Mouse (Mus musculus): ENCODE results near the gene Ppp2r5b. TPM values are rescaled to one million over a fixed set of nuclear protein-coding genes. Genes with fewer than 3 reads are reported as not detected.

Gene Ppp2r5b
- total and polyA plus RNA-seq, 2 experiments from 2014 or later, result 177 to 256 TPM

- peak within 1 kb of the TSS; percentile 91 for H3K4me2 ChIP-seq (ENCODE audit: low read depth, low read length, poor library complexity, severe bottlenecking)
- peak within 1 kb of the TSS; percentile 88 for H3K4me3 ChIP-seq (ENCODE audit: low read depth, low read length)
- DNase-seq (ENCODE audit: low spot score), result peak; percentile 100
- ATAC-seq (ENCODE audit: low FRiP score), result peak; percentile 94
- peaks cover 26% of the 10 kb centered on the region for H3K36me3 ChIP-seq (ENCODE audit: insufficient read depth, low read length)
- H3K4me1 ChIP-seq (ENCODE audit: insufficient read depth, low read length), result peaks cover 6% of the 10 kb centered on the region
- peak within 1 kb of the TSS; percentile 62 for H3K27ac ChIP-seq (ENCODE audit: low read depth, low read length)
- H3K9ac ChIP-seq (replicated peaks; ENCODE audit: low read length, poor library complexity, severe bottlenecking), result peak within 1 kb of the TSS; percentile 84
- H3K9me3 ChIP-seq (ENCODE audit: low read length), result no peaks in the 10 kb centered on the region
- peak; percentile 33 for TF ChIP-seq CTCF (IDR thresholded peaks at IDR 0.05)
- no peaks in the 10 kb centered on the region for H3K27me3 ChIP-seq (ENCODE audit: insufficient read depth, low read length)
- under 1% methylated on average over 55 of the region's 55 CpGs for WGBS
These were observed 5.8 kb upstream of the Ppp2r5b start, which contains the start of gene Atg2a for GRCm38 (mm10) chr19:6241274-6242107. Atg2a (plus strand) TSS chr19:6241668.

- H3K4me2 ChIP-seq (ENCODE audit: low read depth, low read length, poor library complexity, severe bottlenecking), result no peak overlapping the region
- no peak for DNase-seq (ENCODE audit: low spot score)
- 37% methylated on average over 5 of the region's 5 CpGs for WGBS
- H3K4me3 ChIP-seq (ENCODE audit: low read depth, low read length), result no peak overlapping the region
- TF ChIP-seq CTCF (IDR thresholded peaks at IDR 0.05), result no peak
- peaks cover 18% of the 10 kb centered on the region for H3K36me3 ChIP-seq (ENCODE audit: insufficient read depth, low read length)
- ATAC-seq (ENCODE audit: low FRiP score), result no peak
- 0 out of 2 replicates have a peak overlapping the region, but pooled peaks have one; percentile 32 for H3K27ac ChIP-seq (ENCODE audit: low read depth, low read length)
- no peaks in the 10 kb centered on the region for H3K27me3 ChIP-seq (ENCODE audit: insufficient read depth, low read length)
- no peaks in the 10 kb centered on the region for H3K9me3 ChIP-seq (ENCODE audit: low read length)
- H3K4me1 ChIP-seq (ENCODE audit: insufficient read depth, low read length), result peaks cover 6% of the 10 kb centered on the region
- no peak overlapping the region for H3K9ac ChIP-seq (replicated peaks; ENCODE audit: low read length, poor library complexity, severe bottlenecking)
These were observed 5.1 kb upstream of the Ppp2r5b start for GRCm38 (mm10) chr19:6240725-6241124.

- Histone ChIP-seq H3K27me3 (ENCODE audit: insufficient read depth, low read length) (no peaks in the 10 kb centered on the region), H3K4me1 (ENCODE audit: insufficient read depth, low read length) (peaks cover 6% of the 10 kb centered on the region), H3K27ac (ENCODE audit: low read depth, low read length) (no peak overlapping the region), H3K4me2 (ENCODE audit: low read depth, low read length, poor library complexity, severe bottlenecking) (no peak overlapping the region), H3K9ac (replicated peaks; ENCODE audit: low read length, poor library complexity, severe bottlenecking) (no peak overlapping the region), H3K4me3 (ENCODE audit: low read depth, low read length) (no peak overlapping the region), H3K36me3 (ENCODE audit: insufficient read depth, low read length) (peaks cover 15% of the 10 kb centered on the region), H3K9me3 (ENCODE audit: low read length) (no peaks in the 10 kb centered on the region)
- no peak for TF ChIP-seq CTCF (IDR thresholded peaks at IDR 0.05)
- WGBS, result 70% methylated on average over 1 of the region's 1 CpGs
- ATAC-seq (ENCODE audit: low FRiP score) (no peak), DNase-seq (ENCODE audit: low spot score) (no peak)
These were observed 4.5 kb upstream of the Ppp2r5b start for GRCm38 (mm10) chr19:6240136-6240535.

- TF ChIP-seq CTCF (IDR thresholded peaks at IDR 0.05), result no peak
- Histone ChIP-seq H3K27ac (ENCODE audit: low read depth, low read length) (no peak overlapping the region), H3K36me3 (ENCODE audit: insufficient read depth, low read length) (peaks cover 4% of the 10 kb centered on the region; the same call in 1 of the 2 replicates), H3K9me3 (ENCODE audit: low read length) (no peaks in the 10 kb centered on the region), H3K27me3 (ENCODE audit: insufficient read depth, low read length) (no peaks in the 10 kb centered on the region), H3K4me1 (ENCODE audit: insufficient read depth, low read length) (peaks cover 18% of the 10 kb centered on the region), H3K4me2 (ENCODE audit: low read depth, low read length, poor library complexity, severe bottlenecking) (no peak overlapping the region), H3K9ac (replicated peaks; ENCODE audit: low read length, poor library complexity, severe bottlenecking) (no peak overlapping the region), H3K4me3 (ENCODE audit: low read depth, low read length) (no peak overlapping the region)
- no peak for ATAC-seq (ENCODE audit: low FRiP score)
- DNase-seq (ENCODE audit: low spot score), result no peak
These were observed 3.1 kb upstream of the Ppp2r5b start for GRCm38 (mm10) chr19:6238740-6239139.

GRCm38 (mm10) chr19:6236842-6237241 lies 1.2 kb upstream of the Ppp2r5b start:
- WGBS, result 79% methylated on average over 7 of the region's 7 CpGs
- no peaks in the 10 kb centered on the region for H3K9me3 ChIP-seq (ENCODE audit: low read length)
- no peak for TF ChIP-seq CTCF (IDR thresholded peaks at IDR 0.05)
- H3K36me3 ChIP-seq (ENCODE audit: insufficient read depth, low read length), result peaks cover 17% of the 10 kb centered on the region
- no peaks in the 10 kb centered on the region for H3K27me3 ChIP-seq (ENCODE audit: insufficient read depth, low read length)
- H3K4me2 ChIP-seq (ENCODE audit: low read depth, low read length, poor library complexity, severe bottlenecking), result no peak overlapping the region
- H3K27ac ChIP-seq (ENCODE audit: low read depth, low read length), result no peak overlapping the region
- DNase-seq (ENCODE audit: low spot score), result no peak
- H3K9ac ChIP-seq (replicated peaks; ENCODE audit: low read length, poor library complexity, severe bottlenecking), result no peak overlapping the region
- no peak for ATAC-seq (ENCODE audit: low FRiP score)
- H3K4me1 ChIP-seq (ENCODE audit: insufficient read depth, low read length), result peaks cover 11% of the 10 kb centered on the region
- H3K4me3 ChIP-seq (ENCODE audit: low read depth, low read length), result no peak overlapping the region

GRCm38 (mm10) chr19:6236053-6236441 lies 375 bp upstream of the Ppp2r5b start:
- peaks cover 11% of the 10 kb centered on the region for H3K4me1 ChIP-seq (ENCODE audit: insufficient read depth, low read length)
- H3K9ac ChIP-seq (replicated peaks; ENCODE audit: low read length, poor library complexity, severe bottlenecking), result peak overlapping the region; percentile 94
- H3K36me3 ChIP-seq (ENCODE audit: insufficient read depth, low read length), result peaks cover 25% of the 10 kb centered on the region
- peak overlapping the region; percentile 89 for H3K4me2 ChIP-seq (ENCODE audit: low read depth, low read length, poor library complexity, severe bottlenecking)
- peak overlapping the region; percentile 89 for H3K27ac ChIP-seq (ENCODE audit: low read depth, low read length)
- H3K4me3 ChIP-seq (ENCODE audit: low read depth, low read length), result peak overlapping the region; percentile 92
- no peak for TF ChIP-seq CTCF (IDR thresholded peaks at IDR 0.05)
- peak; percentile 97 for DNase-seq (ENCODE audit: low spot score)
- 0% methylated on average over 9 of the region's 9 CpGs for WGBS
- peak; percentile 91 for ATAC-seq (ENCODE audit: low FRiP score)
- no peaks in the 10 kb centered on the region for H3K9me3 ChIP-seq (ENCODE audit: low read length)
- H3K27me3 ChIP-seq (ENCODE audit: insufficient read depth, low read length), result no peaks in the 10 kb centered on the region

All from midbrain, postnatal 0 days (tissue).